Mouse (Mus musculus): ENCODE measurements around the gene Gm14399.
"Not testable (repeated sequence)": the region's sequence is repeated elsewhere in the genome, so short reads cannot be mapped to it uniquely, and the experiment has no call there.

- not testable (repeated sequence) for TF ChIP-seq CTCF, POLR2A (IDR thresholded peaks at IDR 0.05; ENCODE audit: extremely low read depth, insufficient read depth, low read length)
Measured at GRCm38 (mm10) chr2:175174058-175174457, 32.2 kb upstream of the Gm14399 start.
